Comparison of ENCODE assay signal across 8 mouse cellular contexts in the genomic region with DNA sequence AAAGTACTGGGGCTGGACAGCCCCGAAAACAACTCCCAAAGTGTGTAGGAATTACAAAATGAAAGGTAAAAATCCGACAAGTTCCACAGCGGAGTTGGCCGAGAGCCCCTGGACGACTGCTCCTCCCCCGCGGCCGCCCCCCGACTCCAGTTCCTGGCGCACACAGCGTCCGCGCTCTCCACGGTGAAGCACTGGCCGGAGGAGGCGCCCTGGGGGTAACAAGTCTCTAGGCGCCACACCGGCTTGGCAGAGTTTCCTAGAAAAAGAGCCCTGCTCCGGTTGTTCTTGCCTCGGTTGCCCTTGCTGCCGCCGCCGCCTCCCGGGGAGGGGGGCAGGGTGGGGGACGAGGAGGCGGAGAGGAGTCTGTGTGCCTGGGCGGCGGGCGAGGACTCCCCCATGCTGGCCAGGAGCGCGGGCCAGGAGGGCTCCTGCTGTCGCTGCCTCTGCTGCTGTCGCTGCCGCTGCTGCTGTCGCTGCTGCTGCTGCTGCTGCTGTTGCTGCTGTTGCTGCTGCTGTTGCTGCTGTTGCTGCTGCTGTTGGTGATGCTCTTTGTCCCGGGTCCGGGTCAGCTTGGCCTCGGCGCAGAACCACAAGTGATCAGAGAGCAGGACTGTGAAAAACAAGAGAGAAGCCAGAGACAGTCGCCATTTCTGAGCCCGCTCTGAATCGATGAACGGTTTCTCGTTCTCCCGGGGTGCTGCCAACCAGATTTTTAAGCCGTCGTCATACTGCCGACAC. TPM values are rescaled to one million over a fixed set of nuclear protein-coding genes. Genes with fewer than 3 reads are reported as not detected.
DNase-seq lines count a peak whose midpoint lies in the region; ATAC-seq lines count a peak whose summit lies in the region.

No protein-coding gene starts in this region.

- no peak for ATAC-seq in kidney, embryonic 14.5 days (ENCODE audit: low FRiP score, low TSS enrichment)
- ATAC-seq in forebrain, embryonic 16.5 days, result peak; percentile 37
- ATAC-seq in midbrain, embryonic 16.5 days, result peak; percentile 37

- H3K36me3 ChIP-seq in kidney, embryonic 14.5 days (ENCODE audit: control insufficient read depth, insufficient read depth, low read length), result no peaks in the 10 kb centered on the region
- no peaks in the 10 kb centered on the region for H3K36me3 ChIP-seq in forebrain, embryonic 16.5 days (ENCODE audit: control insufficient read depth, insufficient read depth)
- H3K36me3 ChIP-seq in midbrain, embryonic 16.5 days (ENCODE audit: control insufficient read depth, insufficient read depth, low read length), result no peaks in the 10 kb centered on the region

- peaks cover 2% of the 10 kb centered on the region; the same call in 1 of the 2 replicates for H3K4me1 ChIP-seq in kidney, embryonic 14.5 days (ENCODE audit: control insufficient read depth, insufficient read depth, low read length)
- H3K4me1 ChIP-seq in forebrain, embryonic 16.5 days (replicated peaks; ENCODE audit: control insufficient read depth, insufficient read depth, low read length), result peaks cover 13% of the 10 kb centered on the region
- peaks cover 27% of the 10 kb centered on the region for H3K4me1 ChIP-seq in midbrain, embryonic 16.5 days (ENCODE audit: control insufficient read depth, insufficient read depth, low read length)

- WGBS in kidney, embryonic 14.5 days, result under 1% methylated on average over 47 of the region's 48 CpGs
- 1% methylated on average over 36 of the region's 48 CpGs for WGBS in forebrain, embryonic 16.5 days
- WGBS in midbrain, embryonic 16.5 days, result under 1% methylated on average over 47 of the region's 48 CpGs

- H3K27ac ChIP-seq in kidney, embryonic 14.5 days (ENCODE audit: low read depth, low read length), result no peak overlapping the region
- peak overlapping the region; percentile 78 for H3K27ac ChIP-seq in forebrain, embryonic 16.5 days (ENCODE audit: low read length)
- peak overlapping the region; percentile 95 for H3K27ac ChIP-seq in midbrain, embryonic 16.5 days (ENCODE audit: low read length)

- no peaks in the 10 kb centered on the region for H3K9me3 ChIP-seq in kidney, embryonic 14.5 days (ENCODE audit: control insufficient read depth, low read length)
- no peaks in the 10 kb centered on the region for H3K9me3 ChIP-seq in forebrain, embryonic 16.5 days (ENCODE audit: control insufficient read depth, low read length)
- no peaks in the 10 kb centered on the region for H3K9me3 ChIP-seq in midbrain, embryonic 16.5 days (replicated peaks; ENCODE audit: control insufficient read depth, low read length, poor library complexity, severe bottlenecking)

- peak overlapping the region; percentile 58 for H3K4me3 ChIP-seq in kidney, embryonic 14.5 days (ENCODE audit: low read length)
- H3K4me3 ChIP-seq in forebrain, embryonic 16.5 days (replicated peaks; ENCODE audit: low read length), result peak overlapping the region; percentile 80
- peak overlapping the region; percentile 88 for H3K4me3 ChIP-seq in midbrain, embryonic 16.5 days (ENCODE audit: low read depth, low read length)

- no peak for DNase-seq in kidney, adult 8-10 months
- peak; percentile 74 for DNase-seq in cerebellum, adult 11-12 months
- peak; percentile 58 to 61 for DNase-seq in layer of hippocampus, postnatal 36 days
- DNase-seq in urinary bladder, adult 2 months (ENCODE audit: low spot score), result no peak
- no peak for DNase-seq in spleen, adult 12 weeks (ENCODE audit: low spot score)

- H3K27me3 ChIP-seq in kidney, embryonic 14.5 days (ENCODE audit: control insufficient read depth, insufficient read depth, low read length), result peaks cover 46% of the 10 kb centered on the region
- peaks cover 2% of the 10 kb centered on the region; the same call in 1 of the 2 replicates for H3K27me3 ChIP-seq in forebrain, embryonic 16.5 days (replicated peaks; ENCODE audit: control insufficient read depth, insufficient read depth, low read length)
- no peaks in the 10 kb centered on the region for H3K27me3 ChIP-seq in midbrain, embryonic 16.5 days (ENCODE audit: control insufficient read depth, insufficient read depth, low read depth, low read length)

- H3K9ac ChIP-seq in kidney, embryonic 14.5 days (ENCODE audit: low read depth, low read length), result no peak overlapping the region
- H3K9ac ChIP-seq in forebrain, embryonic 16.5 days (replicated peaks; ENCODE audit: low read depth, low read length), result peak overlapping the region; percentile 79
- peak overlapping the region; percentile 91 for H3K9ac ChIP-seq in midbrain, embryonic 16.5 days (ENCODE audit: low read depth, low read length)

- H3K4me2 ChIP-seq in kidney, embryonic 14.5 days (replicated peaks; ENCODE audit: low read depth, low read length), result peak overlapping the region; percentile 87
- peak overlapping the region; percentile 96 for H3K4me2 ChIP-seq in forebrain, embryonic 16.5 days (ENCODE audit: low read length)
- peak overlapping the region; percentile 89 for H3K4me2 ChIP-seq in midbrain, embryonic 16.5 days (ENCODE audit: low read length)

RNA-seq across cellular contexts. Expression of gene Fam155a, which starts 0.5 kb away (rescaled TPM):
- 0.95 and 0.99 TPM in 2 replicates for polyA plus RNA-seq in kidney, embryonic 14.5 days (2014; fragmentation: Nextera tagmentation; extraction: Ambion mirVana)
- polyA plus RNA-seq in forebrain, embryonic 16.5 days (2015; fragmentation: Nextera tagmentation; extraction: Ambion mirVana), result 13.8 and 17.6 TPM in 2 replicates
- 100 to 1,000 TPM; 115 to 118 TPM for total RNA-seq in layer of hippocampus, postnatal 36 days (2021)
- polyA plus RNA-seq in midbrain, embryonic 16.5 days (2015; fragmentation: Nextera tagmentation; extraction: Ambion mirVana), result 31.5 and 34.3 TPM in 2 replicates
- polyA plus RNA-seq in urinary bladder, adult 2 months (2012; rRNA removed), result 0.15 and 0.34 TPM in 2 replicates

Comparison
In these comparisons a context has a peak if more than half of its experiments do, and no peak if none do; other contexts are left out.
1. DNase-seq: peak in cerebellum, adult 11-12 months (single experiment) and layer of hippocampus, postnatal 36 days (2 of 2); none in kidney, adult 8-10 months (0 of 2), urinary bladder, adult 2 months (single experiment) and spleen, adult 12 weeks (single experiment).
2. Peak in every context shown above with its lines, with median percentiles within 50 percentile points of each other: H3K4me2 ChIP-seq and H3K4me3 ChIP-seq.